Mouse (Mus musculus): Measurements from ENCODE around the gene Epha4.

DNA sequence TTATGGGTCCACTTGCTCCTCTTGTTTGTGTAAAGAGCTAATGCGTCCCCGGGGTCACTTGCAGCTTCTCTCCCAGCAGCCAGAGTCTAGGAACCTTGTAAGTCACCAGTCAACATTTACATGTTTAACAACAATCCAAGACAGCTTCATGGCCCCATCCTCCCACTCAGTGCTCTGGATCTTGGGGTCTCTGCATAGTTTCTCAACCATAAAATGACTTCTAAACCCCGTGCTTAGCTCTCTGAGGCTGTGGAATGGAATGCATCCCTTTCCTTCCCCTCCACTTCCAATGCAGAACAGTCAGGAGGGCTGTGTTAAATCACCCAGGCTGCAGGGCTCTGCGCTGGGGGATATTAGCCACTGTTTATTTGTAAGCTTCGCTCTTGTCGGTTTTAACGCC lies 178.0 kb downstream of the Epha4 start:
- TF ChIP-seq CTCF (IDR thresholded peaks at IDR 0.05): no peak
- no peak for TF ChIP-seq EP300 (IDR thresholded peaks at IDR 0.05)
